ENCODE assay signal across 9 mouse cellular contexts in the genomic region with DNA sequence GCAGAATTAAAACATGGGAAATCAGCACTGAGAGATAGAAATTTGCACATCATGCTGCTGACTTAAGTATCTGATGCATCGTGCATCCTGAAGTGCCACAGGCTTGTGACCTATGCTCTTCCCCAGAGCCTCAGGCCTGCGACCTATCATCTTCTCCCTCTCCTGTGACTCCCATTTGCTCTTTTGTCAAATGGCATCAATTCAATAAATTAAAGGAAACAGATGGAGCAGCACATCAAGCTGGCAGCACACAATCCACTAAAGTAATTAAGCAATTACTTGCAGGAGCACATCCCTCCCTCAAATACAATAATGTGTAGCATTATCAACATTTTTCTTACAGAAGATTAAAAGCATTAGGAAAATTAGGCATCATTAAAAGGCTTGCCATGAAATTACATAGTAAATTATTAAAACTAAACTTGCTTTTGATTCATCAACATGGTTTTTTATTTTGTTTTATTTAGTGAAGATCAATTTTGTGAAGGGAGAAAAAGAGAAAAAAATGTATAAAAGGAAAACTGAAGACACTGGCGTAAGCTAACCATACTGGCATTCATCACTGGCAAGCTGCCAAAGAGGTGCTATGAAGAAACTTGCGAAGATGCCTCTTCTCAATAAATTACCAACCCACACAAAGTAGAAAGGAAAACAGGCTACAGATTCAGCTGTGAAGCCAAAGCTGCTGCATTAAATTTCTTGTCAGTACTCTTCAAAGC.
DNase-seq lines count a peak whose midpoint lies in the region; ATAC-seq and TF ChIP-seq lines count a peak whose summit lies in the region.
"Had no signal": no experiment of that assay in that cellular context is flagged by ENCODE, and none has a peak within 500 bp of the region (broad histone marks: within the 10 kb centered on the region; RNA-seq: fewer than 3 reads in every experiment).

No protein-coding gene starts in this region.

- TF ChIP-seq CTCF in hindbrain, postnatal 0 days (IDR thresholded peaks at IDR 0.05; ENCODE audit: low read depth) = no peak
- no peak for TF ChIP-seq CTCF in thymus, adult 2 months (IDR thresholded peaks at IDR 0.05; ENCODE audit: borderline replicate concordance, control insufficient read depth, extremely low read depth, insufficient read depth, low read length, poor library complexity)

- H3K36me3 ChIP-seq in hindbrain, embryonic 11.5 days (ENCODE audit: control insufficient read depth, insufficient read depth, low read length) = no peaks in the 10 kb centered on the region
- H3K36me3 ChIP-seq in hindbrain, embryonic 10.5 days = no peaks in the 10 kb centered on the region
- no peaks in the 10 kb centered on the region for H3K36me3 ChIP-seq in forebrain, embryonic 14.5 days (ENCODE audit: control insufficient read depth, insufficient read depth, low read length)
- no peaks in the 10 kb centered on the region for H3K36me3 ChIP-seq in hindbrain, postnatal 0 days (ENCODE audit: insufficient read depth, low read length)
- no peaks in the 10 kb centered on the region for H3K36me3 ChIP-seq in neural tube, embryonic 14.5 days (ENCODE audit: control insufficient read depth, insufficient read depth, low read length)
- no peaks in the 10 kb centered on the region for H3K36me3 ChIP-seq in thymus, adult 2 months (ENCODE audit: control insufficient read depth, insufficient read depth, low read length)
- H3K36me3 ChIP-seq: stomach, embryonic 15.5 days had no signal

- no peaks in the 10 kb centered on the region for H3K4me1 ChIP-seq in hindbrain, embryonic 11.5 days (replicated peaks; ENCODE audit: control insufficient read depth, insufficient read depth, low read length)
- no peaks in the 10 kb centered on the region for H3K4me1 ChIP-seq in hindbrain, embryonic 10.5 days (replicated peaks)
- H3K4me1 ChIP-seq in forebrain, embryonic 14.5 days (ENCODE audit: control insufficient read depth, insufficient read depth, low read length) = no peaks in the 10 kb centered on the region; the same call in 1 of the 2 replicates
- H3K4me1 ChIP-seq in hindbrain, postnatal 0 days (ENCODE audit: insufficient read depth, low read length) = no peaks in the 10 kb centered on the region
- H3K4me1 ChIP-seq in neural tube, embryonic 14.5 days (ENCODE audit: control insufficient read depth, insufficient read depth, low read length) = no peaks in the 10 kb centered on the region
- no peaks in the 10 kb centered on the region for H3K4me1 ChIP-seq in thymus, adult 2 months (replicated peaks; ENCODE audit: control insufficient read depth, insufficient read depth, low read length)
- H3K4me1 ChIP-seq: stomach, embryonic 15.5 days had no signal

- 74% methylated on average over 4 of the region's 4 CpGs for WGBS in hindbrain, embryonic 11.5 days
- WGBS in hindbrain, embryonic 10.5 days = 75% methylated on average over 4 of the region's 4 CpGs
- 30% methylated on average over 4 of the region's 4 CpGs for WGBS in forebrain, embryonic 14.5 days
- WGBS in hindbrain, postnatal 0 days = 26% methylated on average over 4 of the region's 4 CpGs
- 18% methylated on average over 4 of the region's 4 CpGs for WGBS in neural tube, embryonic 14.5 days
- 75% methylated on average over 4 of the region's 4 CpGs for WGBS in thymus, adult 2 months

- H3K9ac ChIP-seq in hindbrain, embryonic 11.5 days (ENCODE audit: low read depth, low read length) = no peak overlapping the region
- no peak overlapping the region for H3K9ac ChIP-seq in forebrain, embryonic 14.5 days (ENCODE audit: low read length)
- H3K9ac ChIP-seq in hindbrain, postnatal 0 days (replicated peaks; ENCODE audit: low read length) = no peak overlapping the region
- no peak overlapping the region for H3K9ac ChIP-seq in neural tube, embryonic 14.5 days (replicated peaks; ENCODE audit: low read depth, low read length)
- H3K9ac ChIP-seq: stomach, embryonic 15.5 days had no signal

- H3K4me2 ChIP-seq in hindbrain, embryonic 11.5 days (replicated peaks; ENCODE audit: low read depth, low read length) = no peak overlapping the region
- H3K4me2 ChIP-seq in forebrain, embryonic 14.5 days (ENCODE audit: low read length) = no peak overlapping the region
- H3K4me2 ChIP-seq in hindbrain, postnatal 0 days (ENCODE audit: low read depth, low read length) = no peak overlapping the region
- H3K4me2 ChIP-seq in neural tube, embryonic 14.5 days (ENCODE audit: low read depth, low read length) = no peak overlapping the region
- H3K4me2 ChIP-seq: stomach, embryonic 15.5 days had no signal

- H3K27ac ChIP-seq in hindbrain, embryonic 11.5 days (ENCODE audit: low read depth, low read length) = no peak overlapping the region
- H3K27ac ChIP-seq in hindbrain, embryonic 10.5 days = no peak overlapping the region
- peak overlapping the region; percentile 55; the same call in 1 of the 2 replicates for H3K27ac ChIP-seq in forebrain, embryonic 14.5 days (ENCODE audit: low read depth, low read length)
- no peak overlapping the region for H3K27ac ChIP-seq in hindbrain, postnatal 0 days
- H3K27ac ChIP-seq in neural tube, embryonic 14.5 days (ENCODE audit: low read depth, low read length) = peak overlapping the region; percentile 48; the same call in 1 of the 2 replicates
- no peak overlapping the region for H3K27ac ChIP-seq in thymus, adult 2 months (ENCODE audit: control insufficient read depth, insufficient read depth, low read length)
- H3K27ac ChIP-seq: stomach, embryonic 15.5 days had no signal

- H3K9me3 ChIP-seq in hindbrain, embryonic 11.5 days (ENCODE audit: control insufficient read depth, low read length) = no peaks in the 10 kb centered on the region
- H3K9me3 ChIP-seq in hindbrain, embryonic 10.5 days = no peaks in the 10 kb centered on the region
- no peaks in the 10 kb centered on the region for H3K9me3 ChIP-seq in forebrain, embryonic 14.5 days (replicated peaks; ENCODE audit: control insufficient read depth, low read length)
- no peaks in the 10 kb centered on the region for H3K9me3 ChIP-seq in hindbrain, postnatal 0 days (ENCODE audit: low read length)
- H3K9me3 ChIP-seq in neural tube, embryonic 14.5 days (ENCODE audit: control insufficient read depth, low read length) = no peaks in the 10 kb centered on the region
- H3K9me3 ChIP-seq: stomach, embryonic 15.5 days had no signal

- TF ChIP-seq POLR2A in thymus, adult 2 months (IDR thresholded peaks at IDR 0.05; ENCODE audit: control insufficient read depth, extremely low read depth, insufficient read depth, low read length, poor library complexity) = no peak

- H3K4me3 ChIP-seq in hindbrain, embryonic 11.5 days (ENCODE audit: low read depth, low read length) = no peak overlapping the region
- H3K4me3 ChIP-seq in hindbrain, embryonic 10.5 days = no peak overlapping the region
- no peak overlapping the region for H3K4me3 ChIP-seq in forebrain, embryonic 14.5 days (ENCODE audit: low read depth, low read length)
- no peak overlapping the region for H3K4me3 ChIP-seq in hindbrain, postnatal 0 days (ENCODE audit: low read length)
- no peak overlapping the region for H3K4me3 ChIP-seq in neural tube, embryonic 14.5 days (ENCODE audit: low read depth, low read length)
- H3K4me3 ChIP-seq in thymus, adult 2 months (ENCODE audit: control insufficient read depth, insufficient read depth, low read length) = no peak overlapping the region
- H3K4me3 ChIP-seq: stomach, embryonic 15.5 days had no signal

- H3K27me3 ChIP-seq in hindbrain, embryonic 11.5 days (ENCODE audit: control insufficient read depth, insufficient read depth, low read length) = no peaks in the 10 kb centered on the region
- H3K27me3 ChIP-seq in hindbrain, embryonic 10.5 days (ENCODE audit: insufficient read depth, poor library complexity, severe bottlenecking) = no peaks in the 10 kb centered on the region
- no peaks in the 10 kb centered on the region for H3K27me3 ChIP-seq in forebrain, embryonic 14.5 days (replicated peaks; ENCODE audit: control insufficient read depth, insufficient read depth, low read length)
- H3K27me3 ChIP-seq in hindbrain, postnatal 0 days (ENCODE audit: insufficient read depth, low read length) = no peaks in the 10 kb centered on the region
- no peaks in the 10 kb centered on the region for H3K27me3 ChIP-seq in neural tube, embryonic 14.5 days (ENCODE audit: control insufficient read depth, insufficient read depth, low read length)
- no peaks in the 10 kb centered on the region for H3K27me3 ChIP-seq in thymus, adult 2 months (ENCODE audit: control insufficient read depth, insufficient read depth, low read length)
- H3K27me3 ChIP-seq: stomach, embryonic 15.5 days had no signal

- DNase-seq in hindbrain, embryonic 11.5 days (ENCODE audit: low spot score) = peak; percentile 15
- no peak for DNase-seq in hindbrain, embryonic 10.5 days (ENCODE audit: low spot score)
- peak; percentile 86 for DNase-seq in forebrain, embryonic 14.5 days (ENCODE audit: low spot score)
- peak; percentile 72 for DNase-seq in hindbrain, postnatal 0 days (ENCODE audit: low spot score)
- DNase-seq in thymus, adult 2 months = no peak
- no peak for DNase-seq in testis, postnatal 10 days (ENCODE audit: low spot score)
- DNase-seq: liver had no signal

- peak; percentile 75 for ATAC-seq in hindbrain, embryonic 11.5 days (ENCODE audit: low FRiP score)
- peak; percentile 84 for ATAC-seq in forebrain, embryonic 14.5 days
- ATAC-seq in hindbrain, postnatal 0 days = 0 out of 2 replicates have a peak, but pooled peaks have one; percentile 35
- ATAC-seq in neural tube, embryonic 14.5 days (ENCODE audit: low read depth) = peak; percentile 68

Comparison
In these comparisons a context has a peak if more than half of its experiments do, and no peak if none do; other contexts are left out.
1. DNase-seq: peak in hindbrain, embryonic 11.5 days (single experiment), forebrain, embryonic 14.5 days (single experiment) and hindbrain, postnatal 0 days (single experiment); none in hindbrain, embryonic 10.5 days (single experiment), thymus, adult 2 months (single experiment) and testis, postnatal 10 days (single experiment).
2. H3K27ac ChIP-seq: peak in forebrain, embryonic 14.5 days (single experiment) and neural tube, embryonic 14.5 days (single experiment); none in hindbrain, embryonic 11.5 days (single experiment), hindbrain, embryonic 10.5 days (single experiment), hindbrain, postnatal 0 days (single experiment) and thymus, adult 2 months (single experiment).
3. Peak in every context shown above with its lines, with median percentiles within 50 percentile points of each other: ATAC-seq.